Mouse (Mus musculus): ENCODE data around the gene Sdk1. TPM values are rescaled to one million over a fixed set of nuclear protein-coding genes. Genes with fewer than 3 reads are reported as not detected.

The Sdk1 gene
- polyA plus RNA-seq, 1 experiment from 2014 or later, result 0.93 TPM

- DNase-seq (ENCODE audit: low spot score, missing footprints) (no peak), ATAC-seq (ENCODE audit: low FRiP score) (no peak)
- Histone ChIP-seq H3K4me2 (no peak overlapping the region), H3K27ac (ENCODE audit: low read depth, low read length) (no peak overlapping the region), H3K27me3 (ENCODE audit: control insufficient read depth, insufficient read depth, low read length) (no peaks in the 10 kb centered on the region), H3K36me3 (ENCODE audit: control insufficient read depth, insufficient read depth, low read length) (no peaks in the 10 kb centered on the region), H3K9me3 (ENCODE audit: control insufficient read depth, low read length) (no peaks in the 10 kb centered on the region), H3K4me3 (ENCODE audit: low read depth, low read length) (no peak overlapping the region), H3K4me1 (ENCODE audit: control insufficient read depth, insufficient read depth, low read length) (no peaks in the 10 kb centered on the region), H3K9ac (ENCODE audit: low read length) (no peak overlapping the region)
- WGBS, result 71% methylated on average over 11 of the region's 11 CpGs
Measured at GRCm38 (mm10) chr5:142107434-142107833, 866.1 kb downstream of the Sdk1 start.

GRCm38 (mm10) chr5:142111989-142112388 lies 870.7 kb downstream of the Sdk1 start:
- ATAC-seq (ENCODE audit: low FRiP score) (no peak), DNase-seq (ENCODE audit: low spot score, missing footprints) (no peak)
- no peaks in the 10 kb centered on the region for H3K36me3 ChIP-seq (ENCODE audit: control insufficient read depth, insufficient read depth, low read length)
- H3K4me2 ChIP-seq, result no peak overlapping the region
- no peak overlapping the region for H3K9ac ChIP-seq (ENCODE audit: low read length)
- peaks cover 18% of the 10 kb centered on the region for H3K4me1 ChIP-seq (ENCODE audit: control insufficient read depth, insufficient read depth, low read length)
- WGBS, result 90% methylated on average over 6 of the region's 6 CpGs
- no peak overlapping the region for H3K4me3 ChIP-seq (ENCODE audit: low read depth, low read length)
- H3K27me3 ChIP-seq (ENCODE audit: control insufficient read depth, insufficient read depth, low read length), result no peaks in the 10 kb centered on the region
- H3K27ac ChIP-seq (ENCODE audit: low read depth, low read length), result no peak overlapping the region
- H3K9me3 ChIP-seq (ENCODE audit: control insufficient read depth, low read length), result no peaks in the 10 kb centered on the region

GRCm38 (mm10) chr5:142113210-142114175 lies 872.2 kb downstream of the Sdk1 start:
- no peak overlapping the region for H3K4me3 ChIP-seq (ENCODE audit: low read depth, low read length)
- no peaks in the 10 kb centered on the region for H3K9me3 ChIP-seq (ENCODE audit: control insufficient read depth, low read length)
- ATAC-seq (ENCODE audit: low FRiP score), result peak; percentile 53
- H3K36me3 ChIP-seq (ENCODE audit: control insufficient read depth, insufficient read depth, low read length), result no peaks in the 10 kb centered on the region
- 0 out of 2 replicates have a peak overlapping the region, but pooled peaks have one; percentile 10 for H3K9ac ChIP-seq (ENCODE audit: low read length)
- H3K4me1 ChIP-seq (ENCODE audit: control insufficient read depth, insufficient read depth, low read length), result peaks cover 18% of the 10 kb centered on the region
- no peak overlapping the region; the same call in 1 of the 2 replicates for H3K27ac ChIP-seq (ENCODE audit: low read depth, low read length)
- peak; percentile 86 for DNase-seq (ENCODE audit: low spot score, missing footprints)
- 30% methylated on average over 18 of the region's 18 CpGs for WGBS
- H3K4me2 ChIP-seq, result no peak overlapping the region
- no peaks in the 10 kb centered on the region for H3K27me3 ChIP-seq (ENCODE audit: control insufficient read depth, insufficient read depth, low read length)

GRCm38 (mm10) chr5:142127779-142128178 lies 886.5 kb downstream of the Sdk1 start:
- Histone ChIP-seq H3K4me2 (no peak overlapping the region), H3K9ac (ENCODE audit: low read length) (no peak overlapping the region), H3K27ac (ENCODE audit: low read depth, low read length) (no peak overlapping the region), H3K36me3 (ENCODE audit: control insufficient read depth, insufficient read depth, low read length) (no peaks in the 10 kb centered on the region), H3K4me1 (ENCODE audit: control insufficient read depth, insufficient read depth, low read length) (peaks cover 13% of the 10 kb centered on the region), H3K4me3 (ENCODE audit: low read depth, low read length) (no peak overlapping the region), H3K27me3 (ENCODE audit: control insufficient read depth, insufficient read depth, low read length) (no peaks in the 10 kb centered on the region), H3K9me3 (ENCODE audit: control insufficient read depth, low read length) (no peaks in the 10 kb centered on the region)
- DNase-seq (ENCODE audit: low spot score, missing footprints) (peak; percentile 41), ATAC-seq (ENCODE audit: low FRiP score) (no peak)
- WGBS, result 81% methylated on average over 4 of the region's 4 CpGs

GRCm38 (mm10) chr5:142128181-142128611 lies 886.9 kb downstream of the Sdk1 start:
- H3K9me3 ChIP-seq (ENCODE audit: control insufficient read depth, low read length), result no peaks in the 10 kb centered on the region
- H3K27me3 ChIP-seq (ENCODE audit: control insufficient read depth, insufficient read depth, low read length), result no peaks in the 10 kb centered on the region
- DNase-seq (ENCODE audit: low spot score, missing footprints) (peak; percentile 79), ATAC-seq (ENCODE audit: low FRiP score) (no peak)
- no peaks in the 10 kb centered on the region for H3K36me3 ChIP-seq (ENCODE audit: control insufficient read depth, insufficient read depth, low read length)
- H3K4me1 ChIP-seq (ENCODE audit: control insufficient read depth, insufficient read depth, low read length), result peaks cover 13% of the 10 kb centered on the region
- no peak overlapping the region for H3K4me3 ChIP-seq (ENCODE audit: low read depth, low read length)
- H3K9ac ChIP-seq (ENCODE audit: low read length), result no peak overlapping the region
- 62% methylated on average over 5 of the region's 5 CpGs for WGBS
- H3K4me2 ChIP-seq, result no peak overlapping the region
- H3K27ac ChIP-seq (ENCODE audit: low read depth, low read length), result no peak overlapping the region

GRCm38 (mm10) chr5:142130004-142130403 lies 888.7 kb downstream of the Sdk1 start:
- Histone ChIP-seq H3K4me1 (ENCODE audit: control insufficient read depth, insufficient read depth, low read length) (peaks cover 13% of the 10 kb centered on the region), H3K9ac (ENCODE audit: low read length) (no peak overlapping the region), H3K4me3 (ENCODE audit: low read depth, low read length) (no peak overlapping the region), H3K27ac (ENCODE audit: low read depth, low read length) (no peak overlapping the region), H3K36me3 (ENCODE audit: control insufficient read depth, insufficient read depth, low read length) (no peaks in the 10 kb centered on the region), H3K9me3 (ENCODE audit: control insufficient read depth, low read length) (no peaks in the 10 kb centered on the region), H3K4me2 (no peak overlapping the region), H3K27me3 (ENCODE audit: control insufficient read depth, insufficient read depth, low read length) (no peaks in the 10 kb centered on the region)
- DNase-seq (ENCODE audit: low spot score, missing footprints), result peak; percentile 86
- peak; percentile 70 for ATAC-seq (ENCODE audit: low FRiP score)
- 2% methylated on average over 2 of the region's 2 CpGs for WGBS

GRCm38 (mm10) chr5:142139978-142140377 lies 898.7 kb downstream of the Sdk1 start:
- DNase-seq (ENCODE audit: low spot score, missing footprints) (no peak), ATAC-seq (ENCODE audit: low FRiP score) (no peak)
- H3K36me3 ChIP-seq (ENCODE audit: control insufficient read depth, insufficient read depth, low read length), result no peaks in the 10 kb centered on the region
- H3K27ac ChIP-seq (ENCODE audit: low read depth, low read length), result no peak overlapping the region
- 84% methylated on average over 7 of the region's 7 CpGs for WGBS
- H3K4me1 ChIP-seq (ENCODE audit: control insufficient read depth, insufficient read depth, low read length), result no peaks in the 10 kb centered on the region
- no peak overlapping the region for H3K9ac ChIP-seq (ENCODE audit: low read length)
- H3K4me2 ChIP-seq, result no peak overlapping the region
- H3K4me3 ChIP-seq (ENCODE audit: low read depth, low read length), result no peak overlapping the region
- H3K9me3 ChIP-seq (ENCODE audit: control insufficient read depth, low read length), result no peaks in the 10 kb centered on the region
- H3K27me3 ChIP-seq (ENCODE audit: control insufficient read depth, insufficient read depth, low read length), result no peaks in the 10 kb centered on the region

GRCm38 (mm10) chr5:142149594-142149993 lies 908.3 kb downstream of the Sdk1 start:
- no peaks in the 10 kb centered on the region for H3K4me1 ChIP-seq (ENCODE audit: control insufficient read depth, insufficient read depth, low read length)
- 93% methylated on average over 8 of the region's 8 CpGs for WGBS

GRCm38 (mm10) chr5:142150756-142151155 lies 909.5 kb downstream of the Sdk1 start:
- H3K36me3 ChIP-seq (ENCODE audit: control insufficient read depth, insufficient read depth, low read length), result no peaks in the 10 kb centered on the region
- no peak overlapping the region for H3K9ac ChIP-seq (ENCODE audit: low read length)
- WGBS, result 96% methylated on average over 4 of the region's 4 CpGs
- no peak overlapping the region for H3K4me2 ChIP-seq
- no peaks in the 10 kb centered on the region for H3K4me1 ChIP-seq (ENCODE audit: control insufficient read depth, insufficient read depth, low read length)
- DNase-seq (ENCODE audit: low spot score, missing footprints), result peak; percentile 77
- H3K27me3 ChIP-seq (ENCODE audit: control insufficient read depth, insufficient read depth, low read length), result no peaks in the 10 kb centered on the region
- ATAC-seq (ENCODE audit: low FRiP score), result no peak
- no peak overlapping the region for H3K27ac ChIP-seq (ENCODE audit: low read depth, low read length)
- H3K4me3 ChIP-seq (ENCODE audit: low read depth, low read length), result no peak overlapping the region
- no peaks in the 10 kb centered on the region; the same call in 1 of the 2 replicates for H3K9me3 ChIP-seq (ENCODE audit: control insufficient read depth, low read length)

More at GRCm38 (mm10) chr5:142149594-142149993, 908.3 kb downstream of the Sdk1 start:
- ATAC-seq (ENCODE audit: low FRiP score) (no peak), DNase-seq (ENCODE audit: low spot score, missing footprints) (peak; percentile 23)
- Histone ChIP-seq H3K9ac (ENCODE audit: low read length) (no peak overlapping the region), H3K4me3 (ENCODE audit: low read depth, low read length) (no peak overlapping the region), H3K27ac (ENCODE audit: low read depth, low read length) (no peak overlapping the region), H3K9me3 (ENCODE audit: control insufficient read depth, low read length) (no peaks in the 10 kb centered on the region; the same call in 1 of the 2 replicates), H3K36me3 (ENCODE audit: control insufficient read depth, insufficient read depth, low read length) (no peaks in the 10 kb centered on the region), H3K4me2 (no peak overlapping the region), H3K27me3 (ENCODE audit: control insufficient read depth, insufficient read depth, low read length) (no peaks in the 10 kb centered on the region)
